16 mouse cellular contexts compared by ENCODE assay signal in the genomic region with DNA sequence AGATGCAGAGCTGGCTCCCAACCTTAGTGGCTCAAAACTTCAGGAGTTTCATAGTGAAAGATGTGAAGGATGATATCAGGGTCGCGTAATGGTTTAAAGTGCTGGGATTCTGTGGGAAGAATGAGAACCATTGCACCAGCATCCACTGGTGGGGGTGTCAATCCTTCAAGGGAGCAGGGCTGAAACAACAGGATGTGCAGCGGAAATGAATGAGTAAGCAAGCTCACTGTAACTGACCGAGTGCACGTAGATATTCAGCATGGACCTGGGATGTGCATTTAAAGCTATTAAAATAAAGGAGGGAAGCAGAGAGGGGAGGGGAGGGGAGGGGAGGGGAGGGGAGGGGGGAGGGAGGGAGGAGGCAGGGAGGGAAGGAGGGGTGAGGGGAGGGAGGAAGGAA.
"Had no signal": no experiment of that assay in that cellular context is flagged by ENCODE, and none has a peak within 500 bp of the region (broad histone marks: within the 10 kb centered on the region; RNA-seq: fewer than 3 reads in every experiment).

No protein-coding gene starts in this region.

- DNase-seq: liver, embryonic 13.5 days; liver, postnatal 0 days; lung, adult 2 months; right cerebral cortex, postnatal 14 days; thymus, adult 2 months; thymus, postnatal 25 days; thymus, postnatal 4 days had no signal

- H3K4me2 ChIP-seq: liver, embryonic 11.5 days; liver, embryonic 13.5 days; liver, embryonic 15.5 days; midbrain, embryonic 11.5 days; midbrain, embryonic 13.5 days; midbrain, embryonic 15.5 days; neural tube, embryonic 12.5 days; stomach, embryonic 15.5 days had no signal

- H3K36me3 ChIP-seq: liver, embryonic 13.5 days; liver, embryonic 15.5 days; midbrain, embryonic 13.5 days; midbrain, embryonic 15.5 days; neural tube, embryonic 12.5 days; stomach, embryonic 15.5 days had no signal

- H3K9me3 ChIP-seq: liver, embryonic 13.5 days; liver, embryonic 15.5 days; midbrain, embryonic 13.5 days; midbrain, embryonic 15.5 days; neural tube, embryonic 12.5 days; stomach, embryonic 15.5 days had no signal

- H3K9ac ChIP-seq: liver, embryonic 13.5 days; liver, embryonic 15.5 days; liver, postnatal 0 days; midbrain, embryonic 13.5 days; midbrain, embryonic 15.5 days; neural tube, embryonic 12.5 days; stomach, embryonic 15.5 days had no signal

- H3K27ac ChIP-seq: liver, embryonic 15.5 days; macrophage; midbrain, embryonic 13.5 days; midbrain, embryonic 15.5 days; neural tube, embryonic 12.5 days; stomach, embryonic 15.5 days; stomach, postnatal 0 days had no signal

- H3K4me3 ChIP-seq: liver, embryonic 13.5 days; liver, embryonic 15.5 days; midbrain, embryonic 13.5 days; midbrain, embryonic 15.5 days; neural tube, embryonic 12.5 days; stomach, embryonic 15.5 days had no signal

- ATAC-seq: liver, postnatal 0 days; midbrain, embryonic 13.5 days; midbrain, embryonic 15.5 days had no signal

- H3K27me3 ChIP-seq: liver, embryonic 13.5 days; liver, embryonic 15.5 days; midbrain, embryonic 13.5 days; midbrain, embryonic 15.5 days; neural tube, embryonic 12.5 days; stomach, embryonic 15.5 days had no signal
